Mouse (Mus musculus): ENCODE measurements around the gene Cap2. TPM values are rescaled to one million over a fixed set of nuclear protein-coding genes. Genes with fewer than 3 reads are reported as not detected.

Gene Cap2
- polyA plus RNA-seq, 1 experiment from 2014 or later = 8.5 TPM

GRCm38 (mm10) chr13:46634133-46634488 lies 132.5 kb downstream of the Cap2 start:
- no peak overlapping the region for H3K4me2 ChIP-seq (replicated peaks; ENCODE audit: low read depth, low read length)
- WGBS = 51% methylated on average over 6 of the region's 6 CpGs

DNA sequence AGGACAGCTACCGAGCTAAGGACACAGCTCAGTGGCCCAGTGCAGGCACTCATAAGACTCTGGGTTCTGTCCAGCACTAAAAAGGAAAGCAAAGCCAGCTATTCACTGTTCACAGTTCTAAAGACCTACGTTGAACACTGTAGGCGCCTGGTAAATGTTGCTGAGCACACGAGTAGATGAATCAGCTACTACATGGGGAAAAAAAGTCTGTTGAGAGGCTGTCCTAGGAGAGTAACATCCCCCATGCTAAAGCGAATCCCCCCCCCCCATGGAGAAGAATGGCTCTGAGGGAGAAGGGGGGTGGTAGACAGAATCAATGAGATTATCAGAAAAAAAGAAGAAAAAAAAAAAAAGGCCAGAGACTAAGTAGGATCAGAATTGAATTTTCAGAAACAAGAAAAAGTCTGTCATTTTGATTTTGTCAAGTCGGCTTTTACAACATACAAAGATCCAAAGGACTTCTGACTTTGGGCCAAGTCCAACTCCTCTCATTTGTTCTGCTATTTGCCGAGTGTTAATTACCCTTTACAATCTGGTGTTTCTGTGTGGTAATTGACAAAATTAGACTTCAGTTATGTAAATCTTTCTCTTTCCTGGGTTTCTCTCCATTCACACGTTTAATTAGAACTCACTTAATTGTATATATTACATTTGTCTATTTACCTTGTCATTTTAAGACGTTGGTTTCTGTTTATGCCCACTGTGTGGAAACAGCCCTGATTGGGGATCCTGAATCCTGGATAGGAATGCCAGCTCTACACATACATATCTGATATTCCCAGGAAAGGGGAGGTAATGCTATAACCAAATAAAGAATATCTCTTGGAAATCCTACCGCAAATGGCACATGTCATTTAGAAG lies 139.2 kb downstream of the Cap2 start:
- H3K9me3 ChIP-seq (ENCODE audit: control insufficient read depth, low read depth, low read length) = peaks cover 3% of the 10 kb centered on the region; the same call in 1 of the 2 replicates
- no peaks in the 10 kb centered on the region for H3K27me3 ChIP-seq (ENCODE audit: control insufficient read depth, insufficient read depth, low read length)
- no peak overlapping the region for H3K27ac ChIP-seq (ENCODE audit: low read length)
- H3K4me3 ChIP-seq (ENCODE audit: low read depth, low read length) = no peak overlapping the region
- 88% methylated on average over 10 of the region's 10 CpGs for WGBS
- ATAC-seq (ENCODE audit: insufficient number of reproducible peaks, insufficient read depth, low FRiP score, low read depth) = no peak
- no peaks in the 10 kb centered on the region for H3K36me3 ChIP-seq (ENCODE audit: control insufficient read depth, insufficient read depth, low read length)
- no peak overlapping the region for H3K4me2 ChIP-seq (replicated peaks; ENCODE audit: low read depth, low read length)
- no peak overlapping the region for H3K9ac ChIP-seq (replicated peaks; ENCODE audit: low read depth, low read length)
- no peaks in the 10 kb centered on the region for H3K4me1 ChIP-seq (ENCODE audit: control insufficient read depth, insufficient read depth, low read length)

More at GRCm38 (mm10) chr13:46634133-46634488, 132.5 kb downstream of the Cap2 start:
- Histone ChIP-seq H3K4me1 (ENCODE audit: control insufficient read depth, insufficient read depth, low read length) (no peaks in the 10 kb centered on the region), H3K27ac (ENCODE audit: low read length) (no peak overlapping the region), H3K9ac (replicated peaks; ENCODE audit: low read depth, low read length) (no peak overlapping the region), H3K36me3 (ENCODE audit: control insufficient read depth, insufficient read depth, low read length) (no peaks in the 10 kb centered on the region), H3K4me3 (ENCODE audit: low read depth, low read length) (no peak overlapping the region), H3K9me3 (ENCODE audit: control insufficient read depth, low read depth, low read length) (no peaks in the 10 kb centered on the region), H3K27me3 (ENCODE audit: control insufficient read depth, insufficient read depth, low read length) (no peaks in the 10 kb centered on the region)
- ATAC-seq (ENCODE audit: insufficient number of reproducible peaks, insufficient read depth, low FRiP score, low read depth) = no peak

GRCm38 (mm10) chr13:46642318-46642717 lies 140.7 kb downstream of the Cap2 start:
- ATAC-seq (ENCODE audit: insufficient number of reproducible peaks, insufficient read depth, low FRiP score, low read depth) = no peak

DNA sequence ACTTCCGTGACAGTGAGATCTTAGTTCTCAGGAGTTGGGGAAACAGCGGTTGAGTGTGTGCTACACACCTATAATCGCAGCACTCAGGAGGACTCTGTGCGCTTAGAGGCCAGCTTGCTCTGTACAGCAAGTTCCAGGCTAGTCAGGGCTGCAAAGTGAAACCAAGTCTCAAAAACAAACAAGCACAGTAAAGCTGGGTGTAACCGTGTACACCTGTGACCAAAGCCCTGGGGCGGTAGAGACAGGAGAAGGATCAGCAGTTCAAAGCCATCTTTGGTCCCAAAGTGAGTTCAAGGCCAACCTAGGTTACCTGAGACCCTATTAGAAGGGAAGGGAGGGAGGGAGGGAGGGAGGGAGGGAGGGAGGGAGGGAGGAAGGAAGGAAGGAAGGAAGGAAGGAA lies 142.5 kb downstream of the Cap2 start:
- Histone ChIP-seq H3K36me3 (ENCODE audit: control insufficient read depth, insufficient read depth, low read length) (no peaks in the 10 kb centered on the region), H3K9ac (replicated peaks; ENCODE audit: low read depth, low read length) (no peak overlapping the region), H3K4me2 (replicated peaks; ENCODE audit: low read depth, low read length) (no peak overlapping the region), H3K27me3 (ENCODE audit: control insufficient read depth, insufficient read depth, low read length) (no peaks in the 10 kb centered on the region), H3K27ac (ENCODE audit: low read length) (no peak overlapping the region), H3K4me3 (ENCODE audit: low read depth, low read length) (no peak overlapping the region), H3K4me1 (ENCODE audit: control insufficient read depth, insufficient read depth, low read length) (no peaks in the 10 kb centered on the region), H3K9me3 (ENCODE audit: control insufficient read depth, low read depth, low read length) (peaks cover 3% of the 10 kb centered on the region; the same call in 1 of the 2 replicates)
- ATAC-seq (ENCODE audit: insufficient number of reproducible peaks, insufficient read depth, low FRiP score, low read depth) = no peak
- 90% methylated on average over 6 of the region's 6 CpGs for WGBS

More at GRCm38 (mm10) chr13:46642318-46642717, 140.7 kb downstream of the Cap2 start:
- H3K36me3 ChIP-seq (ENCODE audit: control insufficient read depth, insufficient read depth, low read length) = no peaks in the 10 kb centered on the region
- H3K4me1 ChIP-seq (ENCODE audit: control insufficient read depth, insufficient read depth, low read length) = no peaks in the 10 kb centered on the region
- no peak overlapping the region for H3K27ac ChIP-seq (ENCODE audit: low read length)
- no peak overlapping the region for H3K9ac ChIP-seq (replicated peaks; ENCODE audit: low read depth, low read length)
- H3K9me3 ChIP-seq (ENCODE audit: control insufficient read depth, low read depth, low read length) = peaks cover 3% of the 10 kb centered on the region; the same call in 1 of the 2 replicates
- WGBS = 84% methylated on average over 4 of the region's 4 CpGs
- H3K27me3 ChIP-seq (ENCODE audit: control insufficient read depth, insufficient read depth, low read length) = no peaks in the 10 kb centered on the region
- no peak overlapping the region for H3K4me3 ChIP-seq (ENCODE audit: low read depth, low read length)
- no peak overlapping the region for H3K4me2 ChIP-seq (replicated peaks; ENCODE audit: low read depth, low read length)

GRCm38 (mm10) chr13:46645476-46645875 lies 143.8 kb downstream of the Cap2 start:
- Histone ChIP-seq H3K9me3 (ENCODE audit: control insufficient read depth, low read depth, low read length) (peaks cover 3% of the 10 kb centered on the region; the same call in 1 of the 2 replicates), H3K4me2 (replicated peaks; ENCODE audit: low read depth, low read length) (no peak overlapping the region), H3K4me3 (ENCODE audit: low read depth, low read length) (no peak overlapping the region), H3K27me3 (ENCODE audit: control insufficient read depth, insufficient read depth, low read length) (no peaks in the 10 kb centered on the region), H3K36me3 (ENCODE audit: control insufficient read depth, insufficient read depth, low read length) (no peaks in the 10 kb centered on the region), H3K9ac (replicated peaks; ENCODE audit: low read depth, low read length) (no peak overlapping the region), H3K4me1 (ENCODE audit: control insufficient read depth, insufficient read depth, low read length) (no peaks in the 10 kb centered on the region), H3K27ac (ENCODE audit: low read length) (no peak overlapping the region)
- WGBS = 84% methylated on average over 6 of the region's 6 CpGs
- no peak for ATAC-seq (ENCODE audit: insufficient number of reproducible peaks, insufficient read depth, low FRiP score, low read depth)

DNA sequence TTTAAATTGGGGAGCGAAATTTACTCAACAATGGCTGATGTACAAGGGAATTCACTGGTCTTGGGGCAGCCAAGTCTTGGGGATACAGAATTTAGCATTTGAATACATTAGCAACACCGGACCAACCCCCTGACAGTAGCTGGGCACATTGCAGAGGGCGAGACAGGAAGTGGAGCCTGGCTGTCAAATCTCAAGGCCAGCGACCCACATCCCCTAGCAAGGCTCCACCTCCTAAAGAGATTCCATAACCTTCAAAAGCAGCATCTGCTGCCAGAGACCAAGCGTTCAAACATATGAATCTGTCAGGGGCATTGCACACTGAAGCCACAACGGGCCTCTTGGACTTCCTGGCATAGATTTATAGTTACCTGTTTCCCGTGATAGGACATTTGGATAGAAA lies 150.2 kb downstream of the Cap2 start:
- no peaks in the 10 kb centered on the region for H3K9me3 ChIP-seq (ENCODE audit: control insufficient read depth, low read depth, low read length)
- no peaks in the 10 kb centered on the region for H3K36me3 ChIP-seq (ENCODE audit: control insufficient read depth, insufficient read depth, low read length)
- no peak overlapping the region for H3K9ac ChIP-seq (replicated peaks; ENCODE audit: low read depth, low read length)
- H3K27ac ChIP-seq (ENCODE audit: low read length) = no peak overlapping the region
- H3K27me3 ChIP-seq (ENCODE audit: control insufficient read depth, insufficient read depth, low read length) = no peaks in the 10 kb centered on the region
- ATAC-seq (ENCODE audit: insufficient number of reproducible peaks, insufficient read depth, low FRiP score, low read depth) = no peak
- no peak overlapping the region for H3K4me3 ChIP-seq (ENCODE audit: low read depth, low read length)
- H3K4me2 ChIP-seq (replicated peaks; ENCODE audit: low read depth, low read length) = no peak overlapping the region
- WGBS = 89% methylated on average over 7 of the region's 7 CpGs
- no peaks in the 10 kb centered on the region for H3K4me1 ChIP-seq (ENCODE audit: control insufficient read depth, insufficient read depth, low read length)

- no peak overlapping the region for H3K27ac ChIP-seq (ENCODE audit: low read length)
- H3K4me2 ChIP-seq (replicated peaks; ENCODE audit: low read depth, low read length) = no peak overlapping the region
- ATAC-seq (ENCODE audit: insufficient number of reproducible peaks, insufficient read depth, low FRiP score, low read depth) = no peak
- no peaks in the 10 kb centered on the region for H3K36me3 ChIP-seq (ENCODE audit: control insufficient read depth, insufficient read depth, low read length)
- no peaks in the 10 kb centered on the region for H3K27me3 ChIP-seq (ENCODE audit: control insufficient read depth, insufficient read depth, low read length)
- H3K4me3 ChIP-seq (ENCODE audit: low read depth, low read length) = no peak overlapping the region
- no peak overlapping the region for H3K9ac ChIP-seq (replicated peaks; ENCODE audit: low read depth, low read length)
- no peaks in the 10 kb centered on the region for H3K9me3 ChIP-seq (ENCODE audit: control insufficient read depth, low read depth, low read length)
- 66% methylated on average over 7 of the region's 7 CpGs for WGBS
- no peaks in the 10 kb centered on the region for H3K4me1 ChIP-seq (ENCODE audit: control insufficient read depth, insufficient read depth, low read length)
These were observed 151.0 kb downstream of the Cap2 start for GRCm38 (mm10) chr13:46652671-46653070.

DNA sequence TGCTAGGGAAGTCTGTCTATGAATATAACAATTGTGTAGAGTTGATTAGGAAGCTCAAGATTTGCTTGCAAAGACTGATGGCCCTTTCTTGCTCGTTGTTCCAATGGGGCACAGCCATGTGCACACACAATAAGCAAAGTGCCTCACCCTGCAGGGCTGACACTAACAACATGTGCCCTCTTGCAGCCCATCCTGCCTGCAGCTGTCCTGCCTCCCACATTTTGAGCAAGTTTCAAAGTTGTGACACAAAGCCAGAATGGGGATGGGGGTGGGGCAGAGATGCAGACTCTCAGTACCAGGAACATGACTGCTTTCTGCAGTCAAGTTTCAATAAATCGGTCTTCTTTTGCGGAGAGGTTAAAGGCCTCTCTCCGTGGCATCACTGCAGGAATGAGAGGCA lies 152.0 kb downstream of the Cap2 start:
- no peak overlapping the region for H3K4me2 ChIP-seq (replicated peaks; ENCODE audit: low read depth, low read length)
- no peak for ATAC-seq (ENCODE audit: insufficient number of reproducible peaks, insufficient read depth, low FRiP score, low read depth)
- H3K4me1 ChIP-seq (ENCODE audit: control insufficient read depth, insufficient read depth, low read length) = no peaks in the 10 kb centered on the region
- no peaks in the 10 kb centered on the region for H3K27me3 ChIP-seq (ENCODE audit: control insufficient read depth, insufficient read depth, low read length)
- H3K9ac ChIP-seq (replicated peaks; ENCODE audit: low read depth, low read length) = no peak overlapping the region
- H3K27ac ChIP-seq (ENCODE audit: low read length) = no peak overlapping the region
- 60% methylated on average over 4 of the region's 4 CpGs for WGBS
- no peaks in the 10 kb centered on the region for H3K36me3 ChIP-seq (ENCODE audit: control insufficient read depth, insufficient read depth, low read length)
- no peak overlapping the region for H3K4me3 ChIP-seq (ENCODE audit: low read depth, low read length)
- no peaks in the 10 kb centered on the region for H3K9me3 ChIP-seq (ENCODE audit: control insufficient read depth, low read depth, low read length)

Measured in stomach, embryonic 14.5 days (tissue).